Comparison of ENCODE assay signal across 17 mouse cellular contexts in the genomic region with DNA sequence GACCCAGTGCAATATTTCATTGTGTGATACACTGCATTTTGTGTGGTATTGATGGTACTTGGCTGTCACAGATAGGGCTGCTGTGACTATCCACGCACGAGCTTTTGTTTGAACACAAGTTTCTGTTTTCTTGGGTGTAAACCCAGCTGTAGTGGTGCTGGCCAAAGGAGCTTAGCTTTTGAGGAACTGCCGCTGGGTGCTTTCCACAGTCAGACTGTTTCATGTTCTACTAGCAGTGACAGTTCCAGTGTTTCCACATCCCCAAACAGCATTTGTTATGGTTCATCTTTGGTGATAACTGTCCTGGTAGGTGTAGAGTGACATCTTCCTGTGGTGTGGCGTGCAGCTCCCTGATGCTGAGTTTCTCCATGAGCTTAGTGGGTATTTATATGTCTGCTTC. TPM values are rescaled to one million over a fixed set of nuclear protein-coding genes. Genes with fewer than 3 reads are reported as not detected.
DNase-seq lines count a peak whose midpoint lies in the region; ATAC-seq and TF ChIP-seq lines count a peak whose summit lies in the region.
"Had no signal": no experiment of that assay in that cellular context is flagged by ENCODE, and none has a peak within 500 bp of the region (broad histone marks: within the 10 kb centered on the region; RNA-seq: fewer than 3 reads in every experiment).

No protein-coding gene starts in this region.

- TF ChIP-seq CTCF in spleen, adult 2 months (IDR thresholded peaks at IDR 0.05; ENCODE audit: extremely low read depth, insufficient read depth, insufficient read length, insufficient replicate concordance): no peak
- TF ChIP-seq CTCF in lung, postnatal 0 days (IDR thresholded peaks at IDR 0.05): no peak; the same call in 1 of the 2 replicates

- 64% methylated on average over 4 of the region's 4 CpGs for WGBS in heart, embryonic 12.5 days
- WGBS in spleen, adult 2 months: 31% methylated on average over 4 of the region's 4 CpGs
- WGBS in lung, postnatal 0 days: 53% methylated on average over 4 of the region's 4 CpGs
- 92% methylated on average over 4 of the region's 4 CpGs for WGBS in midbrain, embryonic 10.5 days

- no peaks in the 10 kb centered on the region for H3K9me3 ChIP-seq in heart, embryonic 12.5 days (replicated peaks)
- no peaks in the 10 kb centered on the region for H3K9me3 ChIP-seq in lung, postnatal 0 days (ENCODE audit: low read length)
- H3K9me3 ChIP-seq in midbrain, embryonic 10.5 days (replicated peaks): no peaks in the 10 kb centered on the region
- H3K9me3 ChIP-seq: embryonic facial prominence, embryonic 12.5 days; heart, embryonic 13.5 days; hindbrain, embryonic 12.5 days; neural tube, embryonic 12.5 days had no signal

- TF ChIP-seq POLR2A in spleen, adult 2 months (IDR thresholded peaks at IDR 0.05; ENCODE audit: low read depth, low read length): no peak

- no peaks in the 10 kb centered on the region for H3K27me3 ChIP-seq in heart, embryonic 12.5 days (replicated peaks)
- no peaks in the 10 kb centered on the region for H3K27me3 ChIP-seq in spleen, adult 2 months (ENCODE audit: control insufficient read depth, insufficient read depth, low read length)
- no peaks in the 10 kb centered on the region for H3K27me3 ChIP-seq in lung, postnatal 0 days (replicated peaks; ENCODE audit: insufficient read depth, low read length)
- no peaks in the 10 kb centered on the region for H3K27me3 ChIP-seq in splenic B cell, adult 2 months (ENCODE audit: control insufficient read depth, insufficient read depth, low read length, poor library complexity, severe bottlenecking)
- no peaks in the 10 kb centered on the region for H3K27me3 ChIP-seq in midbrain, embryonic 10.5 days (ENCODE audit: low read depth, poor library complexity, severe bottlenecking)
- H3K27me3 ChIP-seq: embryonic facial prominence, embryonic 12.5 days; heart, embryonic 13.5 days; hindbrain, embryonic 12.5 days; neural tube, embryonic 12.5 days had no signal

- no peak overlapping the region for H3K27ac ChIP-seq in heart, embryonic 12.5 days (ENCODE audit: poor library complexity, severe bottlenecking)
- peak overlapping the region; percentile 36; the same call in 1 of the 2 replicates for H3K27ac ChIP-seq in spleen, adult 2 months (ENCODE audit: insufficient read depth, low read length)
- no peak overlapping the region for H3K27ac ChIP-seq in lung, postnatal 0 days (ENCODE audit: low read length)
- no peak overlapping the region for H3K27ac ChIP-seq in midbrain, embryonic 10.5 days (replicated peaks)
- H3K27ac ChIP-seq: embryonic facial prominence, embryonic 12.5 days; heart, embryonic 13.5 days; hindbrain, embryonic 12.5 days; macrophage; neural tube, embryonic 12.5 days had no signal

- H3K36me3 ChIP-seq in heart, embryonic 12.5 days: peaks cover 15% of the 10 kb centered on the region
- no peaks in the 10 kb centered on the region for H3K36me3 ChIP-seq in spleen, adult 2 months (ENCODE audit: control insufficient read depth, insufficient read depth, low read length)
- no peaks in the 10 kb centered on the region for H3K36me3 ChIP-seq in lung, postnatal 0 days (ENCODE audit: insufficient read depth, low read length)
- no peaks in the 10 kb centered on the region for H3K36me3 ChIP-seq in splenic B cell, adult 2 months (ENCODE audit: control insufficient read depth, insufficient read depth, low read length, poor library complexity, severe bottlenecking)
- peaks cover 9% of the 10 kb centered on the region; the same call in 1 of the 2 replicates for H3K36me3 ChIP-seq in midbrain, embryonic 10.5 days
- H3K36me3 ChIP-seq: hindbrain, embryonic 12.5 days; neural tube, embryonic 12.5 days had no signal

- peaks cover 59% of the 10 kb centered on the region for H3K4me1 ChIP-seq in heart, embryonic 12.5 days (replicated peaks)
- H3K4me1 ChIP-seq in spleen, adult 2 months (ENCODE audit: control insufficient read depth, insufficient read depth, insufficient read length): peaks cover 42% of the 10 kb centered on the region; the same call in 1 of the 2 replicates
- peaks cover 40% of the 10 kb centered on the region for H3K4me1 ChIP-seq in lung, postnatal 0 days (ENCODE audit: insufficient read depth, low read depth, low read length)
- peaks cover 5% of the 10 kb centered on the region; the same call in 1 of the 2 replicates for H3K4me1 ChIP-seq in midbrain, embryonic 10.5 days

- TF ChIP-seq EP300 in lung, postnatal 0 days (IDR thresholded peaks at IDR 0.05): no peak

- no peak for ATAC-seq in heart, embryonic 12.5 days (ENCODE audit: insufficient number of reproducible peaks, low FRiP score)
- 0 out of 2 replicates have a peak, but pooled peaks have one; percentile 25 for ATAC-seq in lung, postnatal 0 days
- no peak for ATAC-seq in cerebellum, adult (ENCODE audit: insufficient number of reproducible peaks, low FRiP score, low TSS enrichment)
- ATAC-seq: midbrain, embryonic 16.5 days had no signal

- H3K9ac ChIP-seq in heart, embryonic 12.5 days: 0 out of 2 replicates have a peak overlapping the region, but pooled peaks have one; percentile 7
- no peak overlapping the region for H3K9ac ChIP-seq in lung, postnatal 0 days (replicated peaks; ENCODE audit: low read depth)
- H3K9ac ChIP-seq: embryonic facial prominence, embryonic 12.5 days; heart, embryonic 13.5 days; hindbrain, embryonic 12.5 days; neural tube, embryonic 12.5 days had no signal

- no peak for DNase-seq in heart, postnatal 14 days
- peak; percentile 51 to 70 for DNase-seq in spleen, adult 2 months (ENCODE audit: low read depth in 1 of 2, low spot score in 2 of 2)
- DNase-seq in spleen, postnatal 4 days (ENCODE audit: low spot score in 2 of 2): no peak
- peak; percentile 68 for DNase-seq in lung, postnatal 0 days (ENCODE audit: low spot score)
- DNase-seq in splenic B cell, adult 2 months (ENCODE audit: low read depth, low spot score): peak; percentile 89
- DNase-seq in midbrain, embryonic 10.5 days (ENCODE audit: low spot score): no peak
- DNase-seq: adrenal gland, postnatal 25 days; gastrocnemius, postnatal 25 days; right cerebral cortex, postnatal 4 days had no signal

- intact Hi-C loops in heart, postnatal 14 days (cut with DNase I): no loop called here

- no peak overlapping the region for H3K4me2 ChIP-seq in heart, embryonic 12.5 days
- no peak overlapping the region for H3K4me2 ChIP-seq in lung, postnatal 0 days (replicated peaks; ENCODE audit: low read depth, low read length)
- H3K4me2 ChIP-seq: embryonic facial prominence, embryonic 12.5 days; heart, embryonic 13.5 days; hindbrain, embryonic 12.5 days; neural tube, embryonic 12.5 days had no signal

- no peak overlapping the region for H3K4me3 ChIP-seq in heart, embryonic 12.5 days
- H3K4me3 ChIP-seq in spleen, adult 2 months (ENCODE audit: extremely low read depth, insufficient read depth, insufficient read length): no peak overlapping the region
- no peak overlapping the region for H3K4me3 ChIP-seq in lung, postnatal 0 days (ENCODE audit: low read depth, low read length)
- H3K4me3 ChIP-seq in midbrain, embryonic 10.5 days: no peak overlapping the region
- H3K4me3 ChIP-seq: embryonic facial prominence, embryonic 12.5 days; heart, embryonic 13.5 days; hindbrain, embryonic 12.5 days; neural tube, embryonic 12.5 days had no signal

RNA-seq across cellular contexts. Expression of gene Inpp5a, which starts 13.8 kb away (rescaled TPM):
- 96.3 and 104 TPM in 2 replicates for polyA plus RNA-seq in heart, embryonic 12.5 days (2016; fragmentation: Nextera tagmentation; extraction: Ambion mirVana)
- total RNA-seq in heart, postnatal 14 days (2021): 100 to 1,000 TPM; 201 to 215 TPM
- 10.3 and 13.4 TPM in 2 replicates for polyA plus RNA-seq in spleen, adult 2 months (2012; rRNA removed)
- polyA plus RNA-seq in lung, postnatal 0 days (2015; fragmentation: Nextera tagmentation; extraction: Ambion mirVana): 41.3 and 44.8 TPM in 2 replicates
- 17.3 and 19.2 TPM in 2 replicates for polyA plus RNA-seq in midbrain, embryonic 10.5 days (2016; fragmentation: Nextera tagmentation; extraction: Ambion mirVana)

Comparison
In these comparisons a context has a peak if more than half of its experiments do, and no peak if none do; other contexts are left out.
1. DNase-seq: peak in spleen, adult 2 months (2 of 2), lung, postnatal 0 days (single experiment) and splenic B cell, adult 2 months (single experiment); none in heart, postnatal 14 days (0 of 2), spleen, postnatal 4 days (0 of 2) and midbrain, embryonic 10.5 days (single experiment).